Mouse (Mus musculus) common myeloid progenitor, adult 5-6 weeks (primary cell): ENCODE data around the gene Mgat4d. TPM values are rescaled to one million over a fixed set of nuclear protein-coding genes. Genes with fewer than 3 reads are reported as not detected.

Source experiments
- total RNA-seq: library from RNA; stranded (forward); fragments of 200-1000, 187-1606 nt; gene quantifications from 2 replicates; pipeline ENCODE4 v1.2.3, GENCODE M21; 2017

The Mgat4d gene
- total RNA-seq, 1 experiment from 2014 or later: not detected

Other genes starting within 250 kb of the Mgat4d start
- 2.3 and 7.2 TPM in 2 replicates for gene Tbc1d9, start 183.1 kb upstream of the Mgat4d start, total RNA-seq
- not detected in 2 replicates for gene Gm10645, start 182.3 kb upstream of the Mgat4d start, total RNA-seq
- gene Ucp1, start 58.1 kb upstream of the Mgat4d start, total RNA-seq: not detected in 2 replicates
- gene Elmod2, start 16.0 kb upstream of the Mgat4d start, total RNA-seq: 18.6 and 21.8 TPM in 2 replicates
- 0.23 and 1.2 TPM in 2 replicates for gene Clgn, start 41.4 kb downstream of the Mgat4d start, total RNA-seq
- 52.8 and 70.0 TPM in 2 replicates for gene Scoc, start 109.9 kb downstream of the Mgat4d start, total RNA-seq
- gene Olfr370, start 187.3 kb downstream of the Mgat4d start, total RNA-seq: not detected in 2 replicates
- 169 and 208 TPM in 2 replicates for gene Ndufb7, start 218.2 kb downstream of the Mgat4d start, total RNA-seq